Mouse (Mus musculus) CD4-positive helper T cell, adult 2 months (primary cell): ENCODE results near the gene Lrch1.

Source experiments
- DNase-seq: peaks from one replicate; pipeline ENCODE4 v3.0.0-alpha.2; 2012; ENCODE audit warnings: low read depth, missing footprints, low spot score

Gene Lrch1

GRCm38 (mm10) chr14:74731221-74732078 is 216.2 kb downstream of the Lrch1 start:
- no peak for DNase-seq

- DNase-seq: no peak
Observed at GRCm38 (mm10) chr14:74723541-74723940, 224.1 kb downstream of the Lrch1 start.

- DNase-seq: peak; percentile 37
Observed at GRCm38 (mm10) chr14:74709054-74709453, 238.6 kb downstream of the Lrch1 start.
